Mouse (Mus musculus): Measurements from ENCODE around the gene Cdk5rap3.

The Cdk5rap3 gene

GRCm38 (mm10) chr11:96861446-96861845 is 54.9 kb downstream of the Cdk5rap3 start:
- no peak for DNase-seq (ENCODE audit: low read depth, low spot score)

DNA sequence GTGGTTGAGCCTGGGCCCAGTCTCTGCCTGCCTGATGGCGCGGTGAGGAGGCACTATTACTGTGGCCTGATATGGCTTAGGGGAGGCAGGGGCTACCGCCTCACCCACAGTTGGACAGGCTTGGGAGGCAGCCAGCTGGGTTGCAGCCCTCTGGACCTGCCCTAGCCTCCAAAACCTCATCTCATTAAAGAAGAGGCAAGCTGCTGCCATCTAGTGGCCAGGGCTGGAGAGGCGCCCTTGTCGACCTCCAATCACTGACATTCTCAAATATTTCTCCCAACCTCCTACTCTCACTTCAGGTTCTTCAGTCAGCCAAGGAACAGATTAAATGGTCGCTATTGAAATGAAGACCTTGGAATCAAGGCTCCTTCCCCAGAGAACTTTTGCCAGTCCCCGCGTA is 55.7 kb downstream of the Cdk5rap3 start:
- no peak for DNase-seq (ENCODE audit: low read depth, low spot score)

DNA sequence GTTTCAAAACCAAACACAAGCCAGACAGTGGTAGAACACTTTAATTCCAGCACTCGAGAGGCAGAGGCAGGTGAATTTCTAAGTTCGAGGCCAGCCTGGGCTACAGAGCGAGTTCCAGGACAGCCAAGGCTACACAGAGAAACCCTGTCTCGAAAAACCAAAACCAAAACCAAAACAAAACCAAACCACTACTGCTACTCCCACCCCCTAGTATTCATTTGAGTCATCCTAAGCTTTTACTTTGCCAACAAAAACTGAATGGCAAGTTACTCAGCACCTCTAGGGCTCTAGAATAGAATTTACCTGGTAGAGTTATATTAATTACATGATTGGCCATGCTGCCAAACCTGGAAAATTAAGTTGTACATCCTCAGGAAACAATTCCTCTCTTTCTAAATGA is 56.7 kb downstream of the Cdk5rap3 start:
- no peak for DNase-seq (ENCODE audit: low read depth, low spot score)

GRCm38 (mm10) chr11:96857446-96857845 is 58.9 kb downstream of the Cdk5rap3 start:
- DNase-seq (ENCODE audit: low read depth, low spot score) = no peak

Measured in telencephalon, adult 2 months (tissue).